Mouse (Mus musculus): ENCODE data around the gene Dchs1.
"Not testable (repeated sequence)": the region's sequence is repeated elsewhere in the genome, so short reads cannot be mapped to it uniquely, and the experiment has no call there.

The Dchs1 gene

DNA sequence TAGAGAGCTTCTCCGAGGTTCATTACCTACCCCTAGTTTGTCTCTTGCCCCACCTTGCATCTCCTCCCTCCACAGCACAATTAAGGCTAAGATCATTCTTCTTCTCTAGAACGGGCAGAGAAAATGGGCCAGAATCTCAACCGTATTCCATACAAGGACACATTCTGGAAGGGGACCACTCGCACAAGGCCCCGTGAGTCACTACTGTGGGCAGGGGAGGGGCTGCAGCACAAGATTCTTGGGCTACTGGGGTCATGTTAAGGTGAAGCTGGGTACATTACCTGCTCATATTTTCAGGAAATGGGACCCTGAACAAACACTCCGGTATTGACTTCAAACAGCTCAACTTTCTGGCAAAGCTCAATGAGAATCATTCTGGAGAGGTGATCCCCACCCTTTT lies 46.6 kb downstream of the Dchs1 start:
- no peak for DNase-seq

DNA sequence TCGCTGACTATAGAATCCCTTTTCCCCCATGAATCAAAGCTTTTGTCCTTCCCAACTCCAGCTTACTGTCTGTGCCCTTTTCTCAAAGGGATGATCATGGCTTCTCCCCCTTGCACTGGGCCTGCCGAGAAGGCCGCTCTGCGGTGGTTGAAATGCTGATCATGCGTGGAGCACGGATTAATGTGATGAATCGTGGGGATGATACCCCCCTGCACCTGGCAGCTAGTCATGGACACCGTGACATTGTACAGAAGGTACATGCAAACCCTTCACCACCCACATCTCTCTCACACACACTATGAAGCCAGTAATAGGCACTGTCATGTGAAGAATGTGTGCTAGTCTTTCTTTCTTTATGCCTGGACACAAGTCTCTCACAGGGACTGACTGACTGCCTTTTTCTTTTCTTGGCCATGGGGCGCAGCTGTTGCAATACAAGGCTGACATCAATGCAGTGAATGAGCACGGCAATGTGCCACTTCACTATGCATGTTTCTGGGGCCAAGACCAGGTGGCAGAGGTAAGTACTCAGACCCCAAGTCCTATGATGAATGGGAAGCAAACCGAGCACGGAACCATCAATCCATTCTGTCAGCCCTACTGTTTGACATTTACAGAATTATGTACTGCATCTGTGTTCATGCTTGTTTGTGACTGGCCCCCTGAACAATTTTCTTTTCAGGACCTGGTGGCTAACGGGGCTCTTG lies 47.2 kb downstream of the Dchs1 start:
- no peak for DNase-seq

GRCm38 (mm10) chr7:105738948-105739347 lies 48.5 kb downstream of the Dchs1 start:
- DNase-seq, result no peak

- no peak for DNase-seq
These were observed 49.2 kb downstream of the Dchs1 start for GRCm38 (mm10) chr7:105738286-105738685.

GRCm38 (mm10) chr7:105737648-105738047 lies 49.8 kb downstream of the Dchs1 start:
- no peak for DNase-seq

DNA sequence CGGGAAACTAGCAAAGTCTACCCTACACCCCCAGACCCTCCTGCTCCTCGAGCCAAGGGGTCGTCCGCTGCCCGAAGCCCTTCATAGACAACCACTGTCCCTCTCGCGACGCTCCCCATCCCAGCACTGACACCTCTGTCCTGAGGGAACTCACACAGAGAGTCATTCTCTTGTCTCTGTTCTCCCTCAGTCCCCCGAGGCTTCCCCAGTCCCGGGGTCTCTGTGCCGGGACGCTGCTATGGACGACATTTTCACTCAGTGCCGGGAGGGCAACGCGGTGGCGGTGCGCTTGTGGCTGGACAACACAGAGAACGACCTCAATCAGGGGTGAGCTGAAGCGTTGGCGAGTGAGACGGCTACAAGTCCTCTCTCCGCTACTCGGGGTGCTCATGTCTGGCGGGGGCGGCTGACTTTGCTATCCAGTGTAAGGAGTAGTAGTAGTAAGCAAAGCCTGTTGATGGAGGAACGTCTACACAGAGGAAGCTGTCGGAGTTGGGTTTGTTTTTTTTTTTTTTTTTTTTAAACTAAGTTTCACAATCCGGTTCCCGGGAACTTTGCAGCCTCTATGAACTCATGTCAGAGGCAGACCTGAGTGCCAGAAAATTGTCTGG lies 50.4 kb downstream of the Dchs1 start, which contains the start of gene Rrp8:
Rrp8 (minus strand) TSS at position 475 of the 611 bp plus-strand sequence.
- no peak for DNase-seq

GRCm38 (mm10) chr7:105736264-105736901 lies 51.1 kb downstream of the Dchs1 start, which contains the start of gene Ilk:
Ilk (plus strand) TSS chr7:105736592.
- peak; percentile 93 for DNase-seq

DNA sequence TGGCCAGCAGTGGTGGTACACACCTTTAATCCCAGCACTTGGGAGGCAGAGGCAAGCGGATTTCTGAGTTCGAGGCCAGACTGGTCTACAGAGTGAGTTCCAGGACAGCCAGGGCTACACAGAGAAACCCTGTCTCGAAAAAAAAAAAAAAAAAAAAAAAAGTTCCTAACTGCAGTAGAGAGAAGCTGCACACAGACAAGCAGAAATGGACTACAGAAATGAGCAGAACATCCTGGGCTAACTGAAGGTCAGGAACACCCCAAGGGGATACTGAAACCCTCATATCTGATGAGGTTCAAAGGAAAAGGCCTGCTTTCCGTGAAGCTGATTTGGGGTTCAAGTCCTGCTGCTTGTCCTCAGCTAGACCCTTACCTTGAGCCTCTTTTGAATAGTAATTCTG lies 52.0 kb downstream of the Dchs1 start:
- DNase-seq, result not testable (repeated sequence)

DNA sequence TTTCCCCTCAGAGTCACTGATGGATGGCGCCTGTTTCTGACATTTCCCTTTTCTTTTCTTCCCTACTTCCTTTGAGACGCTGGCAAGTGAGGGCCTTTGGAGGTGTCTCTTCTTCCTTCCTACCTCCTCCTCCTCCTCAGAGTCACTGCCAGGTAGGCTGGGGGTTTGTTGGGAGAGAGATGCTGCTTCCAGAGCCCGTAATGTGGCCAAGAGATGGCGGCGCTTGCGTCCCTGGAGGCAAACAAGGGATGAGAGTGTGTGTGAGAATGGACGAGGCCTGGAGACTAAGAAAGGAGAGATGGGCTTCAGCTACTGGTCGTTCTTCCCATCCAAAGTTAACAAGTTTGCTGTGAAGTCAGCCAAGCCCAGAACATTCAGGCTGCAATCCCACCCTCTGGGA lies 52.6 kb downstream of the Dchs1 start:
- DNase-seq, result no peak

GRCm38 (mm10) chr7:105733836-105734235 lies 53.6 kb downstream of the Dchs1 start:
- no peak for DNase-seq

GRCm38 (mm10) chr7:105728701-105729428 lies 58.6 kb downstream of the Dchs1 start:
- DNase-seq, result peak; percentile 51

DNA sequence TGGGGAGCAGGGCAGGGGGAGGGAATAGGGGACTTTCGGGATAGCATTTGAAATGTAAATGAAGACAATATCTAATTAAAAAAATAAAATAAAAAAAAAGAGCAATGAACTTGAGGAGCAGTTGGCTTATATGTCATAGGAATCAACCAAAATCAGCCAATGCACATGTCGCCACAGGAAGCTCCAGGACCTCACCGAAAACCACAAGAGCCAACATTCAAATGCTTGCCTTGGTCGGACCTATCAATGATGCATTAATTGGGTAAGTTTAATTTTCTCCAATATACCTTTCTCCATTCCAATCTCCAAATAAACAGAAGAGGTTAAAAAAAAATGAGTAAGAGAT lies 60.5 kb downstream of the Dchs1 start:
- DNase-seq, result no peak

- peak; percentile 55 for DNase-seq
These were observed 61.1 kb downstream of the Dchs1 start for GRCm38 (mm10) chr7:105726144-105726979.

- DNase-seq, result no peak
These were observed 65.5 kb downstream of the Dchs1 start for GRCm38 (mm10) chr7:105721916-105722315.

DNA sequence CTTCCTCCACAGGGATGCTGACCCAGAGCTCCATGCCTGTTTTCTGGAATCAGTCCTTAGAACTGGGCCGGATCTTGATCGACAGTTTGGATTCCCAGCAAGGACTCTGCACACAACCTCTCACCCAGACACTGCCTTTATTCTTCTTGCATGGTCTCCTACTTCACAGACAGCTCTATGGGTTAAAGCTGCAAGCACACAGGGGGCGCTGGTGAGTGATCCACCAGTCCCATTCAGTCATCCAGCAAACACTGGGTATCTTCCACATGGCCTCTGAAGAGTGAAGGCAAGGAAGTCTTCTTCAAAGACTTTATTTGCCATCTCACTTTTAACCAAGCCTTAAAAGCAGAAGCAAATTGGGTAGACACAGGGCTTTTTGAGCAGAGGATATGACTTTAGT lies 72.1 kb downstream of the Dchs1 start:
- DNase-seq, result no peak

DNA sequence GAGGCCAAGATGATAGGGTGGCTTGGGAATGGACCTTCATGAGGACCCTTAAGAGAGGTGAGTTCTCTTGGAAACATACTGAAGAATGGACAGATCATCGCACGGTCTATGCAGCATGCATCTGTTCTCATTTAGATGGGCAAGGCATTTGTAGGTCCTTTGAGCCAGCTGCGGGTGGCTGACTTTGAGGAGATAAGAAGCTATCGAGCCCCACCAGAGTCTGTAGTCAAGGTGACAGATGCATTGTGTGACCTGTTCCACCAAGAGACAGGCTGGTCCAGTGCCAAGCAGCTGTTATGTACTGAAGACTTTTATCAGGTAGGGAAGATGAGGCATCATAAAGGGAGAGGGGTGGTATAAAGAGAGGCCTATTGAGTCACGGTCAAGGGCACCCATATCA lies 78.7 kb downstream of the Dchs1 start:
- no peak for DNase-seq

GRCm38 (mm10) chr7:105703816-105704215 lies 83.6 kb downstream of the Dchs1 start:
- no peak for DNase-seq

DNA sequence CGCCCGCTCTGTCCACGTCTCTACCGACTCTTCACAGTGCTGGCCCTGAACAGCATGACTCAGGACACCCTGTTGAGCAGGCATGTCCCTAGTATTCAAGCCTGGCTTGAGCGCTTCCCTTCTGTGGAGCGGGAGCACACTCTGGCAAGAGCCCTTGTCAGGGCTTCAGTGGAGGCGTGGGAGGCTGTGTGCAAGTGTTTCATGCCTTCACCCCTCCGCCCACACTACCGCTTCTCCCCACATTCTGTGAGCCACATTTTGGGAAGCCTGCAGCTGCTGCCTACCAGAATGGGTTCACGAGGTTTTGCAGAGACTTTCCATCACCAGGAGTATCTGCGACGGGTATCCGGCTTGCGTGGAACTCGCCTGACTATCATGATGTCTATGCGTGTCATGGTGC lies 84.3 kb downstream of the Dchs1 start:
- peak; percentile 64 for DNase-seq
